Mouse (Mus musculus) cortical plate, adult 2 months (tissue): ENCODE measurements at regions not wholly inside any gene's neighbourhood (a gene's known extent, or its start where the extent isn't known, plus 50 kb on each side); places are given as distances from the start of the nearest gene placed in this dataset.

Experiments
- CTCF ChIP-seq: fragments of 200-500 bp; IDR thresholded peaks from 2 replicates; pipeline ENCODE4 v1.5.1; 2011; ENCODE audit warnings: mild to moderate bottlenecking, control low read depth, low read length; ENCODE audit not compliant: insufficient read depth; ENCODE audit errors: extremely low read depth
- POLR2A ChIP-seq: fragments of 200-500 bp; IDR thresholded peaks from 2 replicates; pipeline ENCODE4 v1.6.1; 2011; ENCODE audit warnings: mild to moderate bottlenecking, low read length, control low read depth; ENCODE audit not compliant: insufficient read depth; ENCODE audit errors: extremely low read depth

DNA sequence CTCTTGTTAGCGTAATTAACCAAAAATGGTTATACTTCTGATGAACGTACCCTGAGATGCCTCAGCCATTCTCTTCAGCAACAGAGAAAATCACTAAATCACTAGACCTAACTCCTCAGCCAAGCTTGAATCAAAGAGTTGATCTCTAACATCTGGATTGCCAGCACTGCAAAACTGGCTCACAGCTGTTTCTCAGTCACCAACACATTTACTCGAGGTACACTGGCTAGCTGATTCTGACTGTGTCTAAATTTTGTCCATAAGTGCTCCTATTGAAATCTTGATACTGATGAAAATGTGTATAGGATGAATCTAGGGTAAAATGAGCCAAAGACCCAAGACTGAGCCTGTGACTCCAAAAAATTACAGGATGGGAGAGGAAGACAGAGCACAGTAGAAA lies 211.5 kb upstream of the Cd180 start:
- TF ChIP-seq CTCF (no peak), POLR2A (no peak)
